Mouse (Mus musculus): ENCODE data around the gene Creg1. TPM values are rescaled to one million over a fixed set of nuclear protein-coding genes. Genes with fewer than 3 reads are reported as not detected.
A peak's percentile ranks its signal among the peaks of the same experiment; 100 is the strongest.

Gene Creg1
- 36.6 and 56.6 TPM in 2 replicates for total RNA-seq (2021)
- long read RNA-seq, experiment 1, transcript Creg1-202 (4 exons, 2,163 nt): major isoform, 73 of 80 reads
- long read RNA-seq, experiment 1, partial matches to known transcripts: 0 of 80 reads
- long read RNA-seq, experiment 1, other reads (novel, unspliced or antisense): 7 of 80 reads
- long read RNA-seq, experiment 2, transcript Creg1-202 (4 exons, 2,163 nt): major isoform, 60 of 62 reads
- long read RNA-seq, experiment 2, partial matches to known transcripts: 0 of 62 reads
- long read RNA-seq, experiment 2, other reads (novel, unspliced or antisense): 2 of 62 reads

GRCm38 (mm10) chr1:165763635-165764372, at the start of gene Creg1:
Creg1 (plus strand) TSS chr1:165763746.
- peak; percentile 97 for DNase-seq

GRCm38 (mm10) chr1:165713798-165714197, 49.7 kb upstream of the Creg1 start:
- no peak for DNase-seq

GRCm38 (mm10) chr1:165716426-165716825, 47.1 kb upstream of the Creg1 start:
- no peak for DNase-seq

GRCm38 (mm10) chr1:165717711-165718542, 45.6 kb upstream of the Creg1 start:
- peak; percentile 66 for DNase-seq

- no peak for DNase-seq
Measured at GRCm38 (mm10) chr1:165718543-165719105, 44.9 kb upstream of the Creg1 start.

- no peak for DNase-seq
Measured at GRCm38 (mm10) chr1:165722531-165723123, 40.9 kb upstream of the Creg1 start.

- no peak for DNase-seq
Measured at GRCm38 (mm10) chr1:165724219-165725033, 39.1 kb upstream of the Creg1 start.

- DNase-seq: no peak
Measured at GRCm38 (mm10) chr1:165725039-165725644, 38.4 kb upstream of the Creg1 start.

GRCm38 (mm10) chr1:165726986-165727385, 36.6 kb upstream of the Creg1 start:
- no peak for DNase-seq

GRCm38 (mm10) chr1:165728057-165728639, 35.4 kb upstream of the Creg1 start:
- no peak for DNase-seq

- DNase-seq: no peak
Measured at GRCm38 (mm10) chr1:165730129-165730528, 33.4 kb upstream of the Creg1 start.

GRCm38 (mm10) chr1:165731553-165731952, 32.0 kb upstream of the Creg1 start:
- no peak for DNase-seq

- DNase-seq: no peak
Measured at GRCm38 (mm10) chr1:165734840-165735239, 28.7 kb upstream of the Creg1 start.

GRCm38 (mm10) chr1:165735826-165736818, 27.4 kb upstream of the Creg1 start:
- DNase-seq: peak; percentile 92

- no peak for DNase-seq
Measured at GRCm38 (mm10) chr1:165737451-165737850, 26.1 kb upstream of the Creg1 start.

GRCm38 (mm10) chr1:165737867-165738266, 25.7 kb upstream of the Creg1 start:
- no peak for DNase-seq

- DNase-seq: no peak
Measured at GRCm38 (mm10) chr1:165738985-165739384, 24.6 kb upstream of the Creg1 start.

- no peak for DNase-seq
Measured at GRCm38 (mm10) chr1:165741989-165742388, 21.6 kb upstream of the Creg1 start.

- DNase-seq: no peak
Measured at GRCm38 (mm10) chr1:165748053-165748452, 15.5 kb upstream of the Creg1 start.
